Mouse (Mus musculus) embryonic facial prominence, embryonic 12.5 days (tissue): ENCODE results near the gene Insr. TPM values are rescaled to one million over a fixed set of nuclear protein-coding genes. Genes with fewer than 3 reads are reported as not detected.
"Not testable (repeated sequence)": the region's sequence is repeated elsewhere in the genome, so short reads cannot be mapped to it uniquely, and the experiment has no call there.

Source experiments
- ATAC-seq: fragments of 200-750 bp; cut with Nextera tagmentation; 2 replicates; pipeline ENCODE4 v1.8.0; 2017; ENCODE audit not compliant: insufficient number of reproducible peaks, insufficient read depth, low FRiP score, low TSS enrichment
- H3K27ac ChIP-seq: fragments of 300-500 bp; sonication (generic); 2 replicates; pipeline ENCODE4 v1.5.1; 2016; ENCODE audit warnings: mild to moderate bottlenecking
- H3K27me3 ChIP-seq: fragments of 300-500 bp; sonication (generic); 2 replicates; pipeline ENCODE4 v1.6.1; 2016; ENCODE audit warnings: mild to moderate bottlenecking, moderate library complexity
- H3K36me3 ChIP-seq: fragments of 300-500 bp; sonication (generic); 2 replicates; pipeline ENCODE4 v1.6.1; 2016; ENCODE audit warnings: mild to moderate bottlenecking
- H3K4me1 ChIP-seq: fragments of 300-500 bp; sonication (generic); 2 replicates; pipeline ENCODE4 v1.6.1; 2016
- H3K4me2 ChIP-seq: fragments of 300-500 bp; sonication (generic); replicated peaks from 2 replicates; pipeline ENCODE4 v1.6.1; 2016; ENCODE audit warnings: mild to moderate bottlenecking, moderate library complexity
- H3K4me3 ChIP-seq: fragments of 300-500 bp; sonication (generic); 2 replicates; pipeline ENCODE4 v1.5.1; 2016; ENCODE audit warnings: mild to moderate bottlenecking
- H3K9ac ChIP-seq: fragments of 300-500 bp; sonication (generic); 2 replicates; pipeline ENCODE4 v1.6.1; 2016; ENCODE audit warnings: mild to moderate bottlenecking, moderate library complexity
- H3K9me3 ChIP-seq: fragments of 300-500 bp; sonication (generic); 2 replicates; pipeline ENCODE4 v1.6.1; 2016; ENCODE audit warnings: mild to moderate bottlenecking, moderate library complexity
- WGBS: fragments of 180-500 bp; shearing (Covaris S2); methylation state at CpG from one replicate; pipeline ENCODE4 v1.1.7; 2016; 5-methylcytosine and 5-hydroxymethylcytosine counted together
- polyA plus RNA-seq: library from polyadenylated mRNA; unstranded; fragments of >200 nt; fragmentation: Nextera tagmentation; extraction: Ambion mirVana; gene quantifications from 2 replicates; pipeline ENCODE4 v1.2.1, GENCODE M21; 2016

Insr gene
- polyA plus RNA-seq, result 38.1 and 39.6 TPM in 2 replicates

DNA sequence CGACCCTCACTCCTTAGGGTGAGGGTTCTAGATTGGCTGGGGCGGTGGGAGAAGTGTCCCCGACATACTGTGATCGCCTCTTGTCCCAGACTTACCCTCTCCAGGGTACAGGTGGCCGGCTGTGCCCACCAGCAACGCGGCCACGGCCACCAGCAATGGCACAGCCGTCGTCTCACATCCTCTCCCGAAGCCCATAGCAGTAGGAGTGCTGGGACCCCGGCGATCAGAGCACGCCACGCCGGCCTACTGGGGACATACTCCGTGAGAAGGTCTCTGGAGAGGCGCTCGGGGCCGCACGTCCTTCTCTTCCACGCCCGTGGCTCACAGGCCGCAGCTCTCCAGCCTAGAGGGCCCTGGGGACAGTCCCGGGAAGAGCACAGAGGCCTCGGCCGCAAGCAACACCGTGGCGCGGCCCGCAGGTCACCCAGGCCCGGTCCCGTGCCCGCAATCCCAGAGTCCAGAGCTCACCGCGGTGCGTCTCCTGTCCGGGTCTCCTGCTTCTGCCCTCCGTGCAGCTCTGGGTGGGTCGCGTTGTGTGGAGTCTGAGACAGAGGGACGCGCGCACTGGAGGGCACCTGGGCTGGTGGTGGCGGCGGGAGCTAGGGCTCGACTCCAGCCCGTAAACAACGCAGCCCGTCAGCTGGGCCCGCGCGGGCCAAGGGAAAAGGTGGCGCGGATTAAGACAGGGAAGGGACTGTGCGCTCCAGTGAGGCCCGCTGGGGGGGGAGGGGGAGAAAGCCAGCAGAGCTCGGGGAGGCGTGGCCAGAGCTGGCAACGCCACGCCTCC is at the start of gene Insr:
TSS of gene Insr (minus strand) at position 684 of the 787 bp plus-strand sequence.
- ATAC-seq, result peak; percentile 90
- H3K27me3 ChIP-seq, result no peaks in the 10 kb centered on the region
- H3K4me2 ChIP-seq, result peak within 1 kb of the TSS; percentile 80
- no peaks in the 10 kb centered on the region for H3K36me3 ChIP-seq
- H3K4me3 ChIP-seq, result peak within 1 kb of the TSS; percentile 80
- under 1% methylated on average over 53 of the region's 61 CpGs for WGBS
- peak within 1 kb of the TSS; percentile 90 for H3K9ac ChIP-seq
- H3K4me1 ChIP-seq, result peaks cover 13% of the 10 kb centered on the region
- no peaks in the 10 kb centered on the region for H3K9me3 ChIP-seq
- peak within 1 kb of the TSS; percentile 67; the same call in 1 of the 2 replicates for H3K27ac ChIP-seq

GRCm38 (mm10) chr8:3327538-3328245 is 48.3 kb upstream of the Insr start:
- Histone ChIP-seq H3K27me3 (no peaks in the 10 kb centered on the region), H3K9me3 (no peaks in the 10 kb centered on the region), H3K4me3 (no peak overlapping the region), H3K4me2 (no peak overlapping the region), H3K27ac (no peak overlapping the region), H3K4me1 (no peaks in the 10 kb centered on the region), H3K36me3 (no peaks in the 10 kb centered on the region), H3K9ac (no peak overlapping the region)
- no peak for ATAC-seq
- WGBS, result 74% methylated on average over 8 of the region's 8 CpGs

GRCm38 (mm10) chr8:3327056-3327455 is 47.6 kb upstream of the Insr start:
- no peaks in the 10 kb centered on the region for H3K9me3 ChIP-seq
- no peaks in the 10 kb centered on the region for H3K36me3 ChIP-seq
- H3K27me3 ChIP-seq, result no peaks in the 10 kb centered on the region
- no peak overlapping the region for H3K9ac ChIP-seq
- H3K27ac ChIP-seq, result no peak overlapping the region
- no peaks in the 10 kb centered on the region for H3K4me1 ChIP-seq
- no peak overlapping the region for H3K4me3 ChIP-seq
- no peak overlapping the region for H3K4me2 ChIP-seq
- no peak for ATAC-seq
- WGBS, result 81% methylated on average over 1 of the region's 1 CpGs

GRCm38 (mm10) chr8:3324253-3324652 is 44.8 kb upstream of the Insr start:
- Histone ChIP-seq H3K4me2 (no peak overlapping the region), H3K4me3 (no peak overlapping the region), H3K27me3 (no peaks in the 10 kb centered on the region), H3K4me1 (no peaks in the 10 kb centered on the region), H3K9ac (no peak overlapping the region), H3K36me3 (no peaks in the 10 kb centered on the region), H3K27ac (no peak overlapping the region), H3K9me3 (no peaks in the 10 kb centered on the region)
- ATAC-seq, result no peak
- WGBS, result 89% methylated on average over 2 of the region's 2 CpGs

- not testable (repeated sequence) for H3K4me1 ChIP-seq, H3K9ac ChIP-seq, H3K4me2 ChIP-seq, ATAC-seq, H3K27me3 ChIP-seq, H3K27ac ChIP-seq, H3K9me3 ChIP-seq, H3K4me3 ChIP-seq, H3K36me3 ChIP-seq
- 91% methylated on average over 11 of the region's 11 CpGs for WGBS
Measured at GRCm38 (mm10) chr8:3319267-3319666, 39.9 kb upstream of the Insr start.

DNA sequence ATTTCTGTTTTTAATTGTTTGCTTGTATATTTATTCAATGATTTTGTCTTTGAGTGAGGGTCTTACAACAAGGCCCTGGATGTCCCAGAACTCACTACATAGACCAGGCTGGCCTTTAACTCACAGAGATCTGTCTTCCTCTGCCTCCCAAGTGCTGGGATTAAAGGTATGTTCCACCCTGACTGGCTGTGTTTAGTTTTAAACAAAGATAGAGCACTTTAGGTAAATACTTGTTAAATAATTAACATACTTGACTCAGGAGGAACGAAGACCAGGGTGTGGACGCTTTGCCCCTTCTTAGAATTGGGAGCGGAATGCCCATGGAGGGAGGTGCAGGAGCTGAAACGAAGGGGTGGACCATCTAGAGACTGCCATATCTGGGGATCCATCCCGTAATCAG is 37.2 kb upstream of the Insr start:
- H3K4me1 ChIP-seq, result no peaks in the 10 kb centered on the region
- ATAC-seq, result no peak
- H3K9ac ChIP-seq, result no peak overlapping the region
- H3K27ac ChIP-seq, result no peak overlapping the region
- no peak overlapping the region for H3K4me2 ChIP-seq
- H3K4me3 ChIP-seq, result no peak overlapping the region
- H3K27me3 ChIP-seq, result no peaks in the 10 kb centered on the region
- no peaks in the 10 kb centered on the region for H3K9me3 ChIP-seq
- WGBS, result 86% methylated on average over 5 of the region's 5 CpGs
- no peaks in the 10 kb centered on the region for H3K36me3 ChIP-seq

GRCm38 (mm10) chr8:3314345-3314744 is 34.9 kb upstream of the Insr start:
- H3K4me1 ChIP-seq, result no peaks in the 10 kb centered on the region
- no peak overlapping the region for H3K4me3 ChIP-seq
- no peak overlapping the region for H3K4me2 ChIP-seq
- no peaks in the 10 kb centered on the region for H3K36me3 ChIP-seq
- 82% methylated on average over 2 of the region's 2 CpGs for WGBS
- no peak overlapping the region for H3K27ac ChIP-seq
- H3K9me3 ChIP-seq, result no peaks in the 10 kb centered on the region
- ATAC-seq, result no peak
- H3K27me3 ChIP-seq, result no peaks in the 10 kb centered on the region
- H3K9ac ChIP-seq, result no peak overlapping the region

DNA sequence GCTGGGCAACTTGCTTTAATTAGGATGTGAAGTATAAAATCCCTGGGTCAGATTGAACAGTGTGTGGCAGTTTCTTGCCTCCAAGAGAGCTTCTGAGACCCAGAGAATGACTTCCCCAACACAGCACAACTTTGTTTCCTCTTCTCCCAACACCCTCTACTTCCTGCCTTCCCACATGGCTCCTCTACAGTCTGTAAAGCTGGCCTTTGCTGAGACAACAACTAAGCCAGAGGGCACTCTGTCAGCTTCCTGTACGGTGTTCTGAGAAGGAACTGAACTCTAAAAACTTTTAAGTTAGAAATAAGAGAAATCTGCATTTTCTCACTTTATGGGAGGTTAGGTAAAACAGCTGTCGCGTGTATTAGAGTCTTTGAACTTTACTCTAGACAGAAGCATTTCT is 34.4 kb upstream of the Insr start:
- Histone ChIP-seq H3K4me3 (no peak overlapping the region), H3K36me3 (no peaks in the 10 kb centered on the region), H3K27ac (no peak overlapping the region), H3K9me3 (no peaks in the 10 kb centered on the region), H3K27me3 (no peaks in the 10 kb centered on the region), H3K9ac (no peak overlapping the region), H3K4me2 (no peak overlapping the region), H3K4me1 (no peaks in the 10 kb centered on the region)
- WGBS, result 68% methylated on average over 3 of the region's 3 CpGs
- ATAC-seq, result no peak

DNA sequence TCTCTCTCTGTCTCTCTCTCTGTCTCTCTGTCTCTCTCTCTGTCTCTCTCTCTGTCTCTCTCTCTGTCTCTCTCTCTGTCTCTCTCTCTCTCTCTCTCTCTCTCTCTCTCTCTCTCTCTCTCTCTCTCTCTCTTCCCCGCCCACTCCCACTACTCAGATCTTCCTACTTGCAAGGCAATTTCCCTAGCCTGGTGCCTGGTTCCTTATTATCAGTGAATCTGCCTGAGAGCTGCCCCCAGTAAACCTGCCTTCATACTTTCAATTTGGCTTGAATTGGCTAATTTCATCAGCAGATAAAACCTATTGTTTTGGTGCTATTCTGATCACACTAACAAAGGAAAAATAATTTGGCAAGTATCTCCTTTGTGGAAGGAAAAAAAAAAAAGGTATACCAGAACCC is 34.0 kb upstream of the Insr start:
- not testable (repeated sequence) for H3K27me3 ChIP-seq, H3K4me1 ChIP-seq, ATAC-seq, H3K27ac ChIP-seq, H3K4me3 ChIP-seq, H3K36me3 ChIP-seq, H3K9ac ChIP-seq, H3K4me2 ChIP-seq, H3K9me3 ChIP-seq
- WGBS, result 59% methylated on average over 1 of the region's 1 CpGs

- Histone ChIP-seq H3K4me3 (no peak overlapping the region), H3K9me3 (peaks cover 1% of the 10 kb centered on the region; the same call in 1 of the 2 replicates), H3K4me1 (no peaks in the 10 kb centered on the region), H3K4me2 (no peak overlapping the region), H3K36me3 (no peaks in the 10 kb centered on the region), H3K9ac (no peak overlapping the region), H3K27me3 (no peaks in the 10 kb centered on the region), H3K27ac (no peak overlapping the region)
- WGBS, result 66% methylated on average over 4 of the region's 4 CpGs
- no peak for ATAC-seq
Measured at GRCm38 (mm10) chr8:3311482-3311881, 32.1 kb upstream of the Insr start.

- H3K9ac ChIP-seq, result no peak overlapping the region
- H3K27ac ChIP-seq, result no peak overlapping the region
- H3K4me2 ChIP-seq, result no peak overlapping the region
- no peak overlapping the region for H3K4me3 ChIP-seq
- no peaks in the 10 kb centered on the region for H3K36me3 ChIP-seq
- H3K4me1 ChIP-seq, result no peaks in the 10 kb centered on the region
- no peaks in the 10 kb centered on the region for H3K27me3 ChIP-seq
- no peak for ATAC-seq
- WGBS, result 85% methylated on average over 11 of the region's 11 CpGs
- H3K9me3 ChIP-seq, result peaks cover 4% of the 10 kb centered on the region; the same call in 1 of the 2 replicates
Measured at GRCm38 (mm10) chr8:3309636-3310035, 30.2 kb upstream of the Insr start.

DNA sequence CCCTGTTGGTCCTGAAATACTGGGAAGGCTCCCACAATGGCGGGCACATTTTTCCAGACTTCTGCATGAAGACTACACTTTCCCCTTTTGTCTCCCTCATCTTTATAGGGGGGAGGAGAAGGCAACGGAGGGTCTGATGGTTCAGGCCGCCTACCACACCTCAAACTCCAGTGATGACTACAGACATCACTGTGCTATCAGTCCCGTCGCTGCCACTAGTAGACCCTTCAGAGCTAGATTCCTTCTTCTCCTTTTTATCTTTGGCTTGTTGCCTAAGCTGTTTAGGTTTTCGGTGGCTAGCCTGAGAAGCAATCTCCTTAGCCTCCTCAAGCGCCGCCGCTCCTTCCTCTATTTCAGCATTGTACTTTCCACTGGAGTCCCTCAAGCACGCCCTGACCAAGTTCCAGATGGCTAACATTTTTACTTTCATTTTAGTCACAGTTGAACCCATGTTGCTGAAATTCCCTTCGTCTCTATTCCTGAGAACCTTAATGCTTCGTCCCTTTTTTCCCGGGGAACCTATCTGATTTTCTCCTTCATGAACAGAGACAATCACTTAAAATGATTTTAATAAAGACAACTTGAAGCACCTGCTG is 28.9 kb upstream of the Insr start:
- 91% methylated on average over 13 of the region's 13 CpGs for WGBS
- H3K9ac ChIP-seq, H3K27me3 ChIP-seq, H3K4me1 ChIP-seq, H3K36me3 ChIP-seq, H3K27ac ChIP-seq, H3K4me3 ChIP-seq, ATAC-seq, H3K9me3 ChIP-seq, H3K4me2 ChIP-seq: not testable (repeated sequence)
